Mouse (Mus musculus) forebrain, embryonic 11.5 days (tissue): ENCODE results near the gene Tinagl1. TPM values are rescaled to one million over a fixed set of nuclear protein-coding genes. Genes with fewer than 3 reads are reported as not detected.

Experiments used
- polyA plus RNA-seq: library from polyadenylated mRNA; unstranded; fragments of >200 nt; fragmentation: Nextera tagmentation; extraction: Ambion mirVana; gene quantifications from 2 replicates; pipeline ENCODE4 v1.2.1, GENCODE M21; 2014

The Tinagl1 gene
- polyA plus RNA-seq, 1 experiment from 2014 or later = 7.9 TPM

Other genes with a start within 250 kb of the Tinagl1 start
- 0.05 TPM in 1 of 2 replicates, not detected in the other for gene Spocd1, start 245.9 kb downstream of the Tinagl1 start, polyA plus RNA-seq
- 3.6 and 8.2 TPM in 2 replicates for gene Adgrb2, start 190.3 kb downstream of the Tinagl1 start, polyA plus RNA-seq
- gene Col16a1, start 127.3 kb downstream of the Tinagl1 start, polyA plus RNA-seq = 5.9 and 6.3 TPM in 2 replicates
- gene Pef1, start 72.6 kb downstream of the Tinagl1 start, polyA plus RNA-seq = 62.7 and 75.8 TPM in 2 replicates
- 0.27 and 0.28 TPM in 2 replicates for gene Hcrtr1, start 35.8 kb downstream of the Tinagl1 start, polyA plus RNA-seq
- 0.39 TPM in 1 of 2 replicates, not detected in the other for gene Gm853, start 47.3 kb upstream of the Tinagl1 start, polyA plus RNA-seq
- 83.4 and 86.8 TPM in 2 replicates for gene Serinc2, start 104.1 kb upstream of the Tinagl1 start, polyA plus RNA-seq
- gene Fabp3, start 133.5 kb upstream of the Tinagl1 start, polyA plus RNA-seq = 10.7 and 10.9 TPM in 2 replicates
- gene Gm10570, start 133.6 kb upstream of the Tinagl1 start, polyA plus RNA-seq = not detected in 2 replicates
- 71.0 and 77.0 TPM in 2 replicates for gene Zcchc17, start 184.8 kb upstream of the Tinagl1 start, polyA plus RNA-seq
- 214 and 238 TPM in 2 replicates for gene Snrnp40, start 185.0 kb upstream of the Tinagl1 start, polyA plus RNA-seq